In genomic region chr16:17110771-17111743, GRCm38 (mm10) we compare ENCODE assay signal across 8 mouse cellular contexts. TPM values are rescaled to one million over a fixed set of nuclear protein-coding genes. Genes with fewer than 3 reads are reported as not detected.
DNase-seq lines count a peak whose midpoint lies in the region; ATAC-seq and TF ChIP-seq lines count a peak whose summit lies in the region.

Gene Ppil2, minus strand, starts transcription at chr16:17111257.

- peaks cover 72% of the 10 kb centered on the region for H3K36me3 ChIP-seq in embryonic facial prominence, embryonic 10.5 days (replicated peaks)
- peaks cover 21% of the 10 kb centered on the region for H3K36me3 ChIP-seq in intestine, postnatal 0 days (ENCODE audit: control insufficient read depth, insufficient read depth)
- H3K36me3 ChIP-seq in limb, embryonic 10.5 days = peaks cover 70% of the 10 kb centered on the region
- peaks cover 50% of the 10 kb centered on the region for H3K36me3 ChIP-seq in midbrain, embryonic 12.5 days

- no peak for TF ChIP-seq CTCF in intestine, postnatal 0 days (IDR thresholded peaks at IDR 0.05; ENCODE audit: low read depth)

- ATAC-seq in granulocyte monocyte progenitor cell, adult 5-6 weeks (replicated peaks; ENCODE audit: poor library complexity, severe bottlenecking) = peak; percentile 88
- peak; percentile 84 for ATAC-seq in intestine, postnatal 0 days
- peak; percentile 79 for ATAC-seq in midbrain, embryonic 12.5 days (ENCODE audit: low FRiP score, low read depth)

- H3K4me3 ChIP-seq in embryonic facial prominence, embryonic 10.5 days = peak within 1 kb of the TSS; percentile 69
- H3K4me3 ChIP-seq in intestine, postnatal 0 days (ENCODE audit: low read depth, low read length) = peak within 1 kb of the TSS; percentile 95
- peak within 1 kb of the TSS; percentile 74 for H3K4me3 ChIP-seq in limb, embryonic 10.5 days
- peak within 1 kb of the TSS; percentile 85 for H3K4me3 ChIP-seq in midbrain, embryonic 12.5 days

- peak within 1 kb of the TSS; percentile 66 for H3K4me2 ChIP-seq in intestine, postnatal 0 days (replicated peaks; ENCODE audit: low read depth)
- peak within 1 kb of the TSS; percentile 73 for H3K4me2 ChIP-seq in midbrain, embryonic 12.5 days (replicated peaks)

- peak within 1 kb of the TSS; percentile 81 for H3K9ac ChIP-seq in intestine, postnatal 0 days (ENCODE audit: low read depth, low read length)
- H3K9ac ChIP-seq in midbrain, embryonic 12.5 days (replicated peaks) = peak within 1 kb of the TSS; percentile 72

- no peaks in the 10 kb centered on the region for H3K27me3 ChIP-seq in embryonic facial prominence, embryonic 10.5 days (replicated peaks; ENCODE audit: low read depth, poor library complexity, severe bottlenecking)
- H3K27me3 ChIP-seq in intestine, postnatal 0 days (replicated peaks; ENCODE audit: control insufficient read depth, insufficient read depth, low read length) = no peaks in the 10 kb centered on the region
- H3K27me3 ChIP-seq in limb, embryonic 10.5 days (ENCODE audit: low read depth, poor library complexity, severe bottlenecking) = no peaks in the 10 kb centered on the region
- no peaks in the 10 kb centered on the region for H3K27me3 ChIP-seq in midbrain, embryonic 12.5 days

- H3K4me1 ChIP-seq in embryonic facial prominence, embryonic 10.5 days = peaks cover 11% of the 10 kb centered on the region
- H3K4me1 ChIP-seq in intestine, postnatal 0 days (replicated peaks; ENCODE audit: control insufficient read depth, insufficient read depth, low read length) = 0 out of 2 replicates have a peak, but pooled peaks cover 3% of the 10 kb centered on the region
- H3K4me1 ChIP-seq in limb, embryonic 10.5 days = peaks cover 7% of the 10 kb centered on the region
- H3K4me1 ChIP-seq in midbrain, embryonic 12.5 days = peaks cover 12% of the 10 kb centered on the region

- peak; percentile 59 to 60 for DNase-seq in urinary bladder, adult 18-20 months (ENCODE audit: low spot score in 2 of 2)
- no peak for DNase-seq in urinary bladder, postnatal 10 days (ENCODE audit: low spot score)
- peak; percentile 77 for DNase-seq in embryonic facial prominence, embryonic 10.5 days (ENCODE audit: low spot score)
- DNase-seq in limb, embryonic 10.5 days (ENCODE audit: low spot score) = peak; percentile 77
- peak; percentile 60 for DNase-seq in skeletal muscle tissue, adult 2 months (ENCODE audit: low read depth, low spot score)

- no peaks in the 10 kb centered on the region for H3K9me3 ChIP-seq in embryonic facial prominence, embryonic 10.5 days
- no peaks in the 10 kb centered on the region for H3K9me3 ChIP-seq in intestine, postnatal 0 days (ENCODE audit: control insufficient read depth)
- H3K9me3 ChIP-seq in limb, embryonic 10.5 days (replicated peaks) = no peaks in the 10 kb centered on the region
- no peaks in the 10 kb centered on the region for H3K9me3 ChIP-seq in midbrain, embryonic 12.5 days

- 10% methylated on average over 38 of the region's 38 CpGs for WGBS in embryonic facial prominence, embryonic 10.5 days
- WGBS in intestine, postnatal 0 days = 7% methylated on average over 38 of the region's 38 CpGs
- WGBS in limb, embryonic 10.5 days = 10% methylated on average over 38 of the region's 38 CpGs
- WGBS in midbrain, embryonic 12.5 days = 10% methylated on average over 38 of the region's 38 CpGs

- H3K27ac ChIP-seq in embryonic facial prominence, embryonic 10.5 days (replicated peaks) = peak within 1 kb of the TSS; percentile 61
- peak within 1 kb of the TSS; percentile 80 for H3K27ac ChIP-seq in intestine, postnatal 0 days (ENCODE audit: low read depth, low read length)
- peak within 1 kb of the TSS; percentile 78 for H3K27ac ChIP-seq in limb, embryonic 10.5 days
- peak within 1 kb of the TSS; percentile 54; the same call in 1 of the 2 replicates for H3K27ac ChIP-seq in midbrain, embryonic 12.5 days (replicated peaks)

RNA-seq across cellular contexts. Expression of gene Ppil2, which starts in this region (rescaled TPM):
- polyA plus RNA-seq in embryonic facial prominence, embryonic 10.5 days (2016; fragmentation: Nextera tagmentation; extraction: Ambion mirVana) = 150 TPM in 2 replicates
- total RNA-seq in granulocyte monocyte progenitor cell, adult 5-6 weeks (2014; fragmentation: Nextera tagmentation) = 71.2 and 96.8 TPM in 2 replicates
- 92.8 and 93.5 TPM in 2 replicates for total RNA-seq in granulocyte monocyte progenitor cell, adult 5-6 weeks (2017)
- polyA plus RNA-seq in intestine, postnatal 0 days (2015; fragmentation: Nextera tagmentation; extraction: Ambion mirVana) = 71.9 and 78.7 TPM in 2 replicates
- polyA plus RNA-seq in limb, embryonic 10.5 days (2016; fragmentation: Nextera tagmentation; extraction: Ambion mirVana) = 138 and 172 TPM in 2 replicates
- 154 and 164 TPM in 2 replicates for polyA plus RNA-seq in midbrain, embryonic 12.5 days (2016; fragmentation: Nextera tagmentation; extraction: Ambion mirVana)
